Mouse (Mus musculus) stomach, embryonic 16.5 days (tissue): Measurements from ENCODE around the gene Uaca. TPM values are rescaled to one million over a fixed set of nuclear protein-coding genes. Genes with fewer than 3 reads are reported as not detected.

ENCODE experiments used
- ATAC-seq: fragments of 200-750 bp; cut with Nextera tagmentation; 2 replicates; pipeline ENCODE4 v1.8.0; 2017; ENCODE audit warnings: moderate number of reproducible peaks, moderate TSS enrichment; ENCODE audit not compliant: insufficient read depth, low FRiP score
- H3K27ac ChIP-seq: fragments of 300-500 bp; sonication (generic); 2 replicates; pipeline ENCODE4 v1.5.1; 2014; ENCODE audit warnings: low read length
- H3K27me3 ChIP-seq: fragments of 300-500 bp; sonication (generic); 2 replicates; pipeline ENCODE4 v1.6.1; 2014; ENCODE audit warnings: low read length, control low read depth, mixed read lengths; ENCODE audit not compliant: control insufficient read depth, insufficient read depth
- H3K36me3 ChIP-seq: fragments of 300-500 bp; sonication (generic); 2 replicates; pipeline ENCODE4 v1.6.1; 2014; ENCODE audit warnings: low read length; ENCODE audit not compliant: control insufficient read depth, insufficient read depth
- H3K4me1 ChIP-seq: fragments of 300-500 bp; sonication (generic); 2 replicates; pipeline ENCODE4 v1.6.1; 2014; ENCODE audit warnings: low read length, control low read depth, mixed read lengths; ENCODE audit not compliant: control insufficient read depth, insufficient read depth
- H3K4me2 ChIP-seq: fragments of 300-500 bp; sonication (generic); 2 replicates; pipeline ENCODE4 v1.6.1; 2014; ENCODE audit warnings: low read depth, low read length, mixed read lengths
- H3K4me3 ChIP-seq: fragments of 300-500 bp; sonication (generic); replicated peaks from 2 replicates; pipeline ENCODE4 v1.5.1; 2014; ENCODE audit warnings: mild to moderate bottlenecking, low read length
- H3K9ac ChIP-seq: fragments of 300-500 bp; sonication (generic); 2 replicates; pipeline ENCODE4 v1.6.1; 2014; ENCODE audit warnings: low read length
- H3K9me3 ChIP-seq: fragments of 300-500 bp; sonication (generic); replicated peaks from 2 replicates; pipeline ENCODE4 v1.6.1; 2016; ENCODE audit warnings: low read length, control low read depth; ENCODE audit not compliant: control insufficient read depth
- WGBS: fragments of 180-500 bp; shearing (Covaris S2); extraction: QIAGEN DNeasy Blood & Tissue Kit; methylation state at CpG from one replicate; pipeline ENCODE4 v1.1.7; 2014; 5-methylcytosine and 5-hydroxymethylcytosine counted together
- polyA plus RNA-seq: library from polyadenylated mRNA; unstranded; fragments of >200 nt; fragmentation: Nextera tagmentation; extraction: Ambion mirVana; gene quantifications from 2 replicates; pipeline ENCODE4 v1.2.1, GENCODE M21; 2015

The Uaca gene
- polyA plus RNA-seq, 1 experiment from 2014 or later, result 42.0 TPM

DNA sequence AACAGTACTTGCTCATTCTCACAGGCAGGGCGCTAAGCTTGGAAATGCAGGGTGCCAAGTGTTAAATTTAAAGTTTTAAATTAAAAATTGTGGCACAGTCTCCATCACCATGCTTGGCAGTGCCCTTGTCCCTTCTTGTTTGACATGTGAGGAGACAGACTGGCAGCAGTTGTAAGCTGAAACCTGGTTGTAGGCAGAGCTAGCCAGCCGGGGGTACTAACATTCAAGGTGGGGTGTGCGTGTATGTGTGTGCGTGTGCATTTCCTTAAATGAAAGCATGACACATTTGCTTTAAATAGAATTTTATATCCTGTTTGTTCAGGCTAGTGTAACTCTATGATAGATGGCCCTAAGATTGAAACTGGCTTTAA, 42.7 kb downstream of the Uaca start:
- Histone ChIP-seq H3K9me3 (no peaks in the 10 kb centered on the region), H3K27ac (peak overlapping the region; percentile 88), H3K4me2 (peak overlapping the region; percentile 57), H3K9ac (0 out of 2 replicates have a peak overlapping the region, but pooled peaks have one; percentile 65), H3K4me3 (no peak overlapping the region), H3K36me3 (no peaks in the 10 kb centered on the region), H3K4me1 (peaks cover 31% of the 10 kb centered on the region), H3K27me3 (no peaks in the 10 kb centered on the region)
- peak; percentile 42; the same call in 1 of the 2 replicates for ATAC-seq
- WGBS, result 48% methylated on average over 4 of the region's 4 CpGs

DNA sequence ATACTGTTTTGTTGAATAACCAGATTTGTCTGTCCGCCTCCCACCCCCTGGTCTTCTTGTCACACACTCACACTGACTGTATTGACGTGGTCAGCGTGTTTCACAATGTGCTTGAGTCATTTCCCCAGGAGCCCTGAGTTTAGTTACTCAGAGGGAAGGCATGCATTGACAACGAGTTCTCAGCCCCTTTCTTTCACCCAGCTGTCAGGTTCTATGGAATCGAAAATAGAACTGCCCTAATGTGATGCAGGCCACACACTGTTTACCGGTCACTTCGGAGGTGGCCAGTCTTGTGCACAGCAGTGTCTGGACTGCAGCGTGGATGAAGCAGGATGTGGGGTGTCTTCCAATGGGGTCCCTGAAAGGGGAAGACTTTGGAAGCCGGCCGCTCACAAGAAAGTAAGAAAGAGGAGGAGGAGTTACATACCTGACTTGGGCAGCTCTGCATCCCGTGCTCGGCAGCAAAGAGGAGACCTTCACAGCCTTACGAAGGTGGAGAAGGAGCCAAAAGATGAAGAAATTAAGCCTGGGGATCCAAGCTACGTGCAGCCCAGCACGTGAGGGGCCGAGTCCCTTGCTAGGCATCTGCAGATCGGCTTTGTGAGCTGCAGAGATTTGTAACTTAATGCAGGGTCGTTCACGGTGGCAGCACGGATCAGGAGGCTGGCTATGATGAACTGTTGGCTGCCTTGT, 43.3 kb downstream of the Uaca start:
- Histone ChIP-seq H3K9me3 (no peaks in the 10 kb centered on the region), H3K9ac (peak overlapping the region; percentile 65), H3K27ac (peak overlapping the region; percentile 88), H3K4me2 (peak overlapping the region; percentile 57), H3K4me1 (peaks cover 31% of the 10 kb centered on the region), H3K36me3 (no peaks in the 10 kb centered on the region), H3K4me3 (peak overlapping the region; percentile 34), H3K27me3 (no peaks in the 10 kb centered on the region)
- 18% methylated on average over 20 of the region's 20 CpGs for WGBS
- peak; percentile 56; the same call in 1 of the 2 replicates for ATAC-seq

DNA sequence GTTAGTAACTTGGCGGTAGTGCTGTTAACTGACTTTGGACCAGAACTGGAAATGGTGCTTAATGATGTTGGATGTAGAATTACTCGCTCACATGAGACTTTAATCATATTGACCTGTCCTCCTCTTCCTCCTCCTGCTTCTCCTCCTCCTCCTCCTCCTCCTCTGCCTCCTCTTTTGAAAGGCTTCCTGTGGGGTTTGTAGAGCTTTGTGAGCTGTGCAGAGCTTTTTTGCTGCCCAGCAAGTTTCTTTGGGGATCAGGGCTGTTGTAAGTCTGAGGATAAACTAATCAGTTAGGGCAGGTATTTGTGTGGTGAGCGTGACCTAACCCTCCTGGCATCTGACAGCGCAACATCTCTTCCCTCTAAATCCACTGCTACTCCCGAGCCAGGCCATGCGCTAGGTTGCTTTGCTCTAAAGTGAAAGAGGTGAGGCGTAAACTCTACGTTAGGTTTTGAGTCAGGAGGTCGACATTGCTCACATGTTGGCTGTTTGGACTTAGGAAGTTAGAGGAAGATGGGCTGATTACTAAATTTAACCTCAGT, 44.1 kb downstream of the Uaca start:
- no peak overlapping the region; the same call in 1 of the 2 replicates for H3K9ac ChIP-seq
- WGBS, result 45% methylated on average over 9 of the region's 9 CpGs

DNA sequence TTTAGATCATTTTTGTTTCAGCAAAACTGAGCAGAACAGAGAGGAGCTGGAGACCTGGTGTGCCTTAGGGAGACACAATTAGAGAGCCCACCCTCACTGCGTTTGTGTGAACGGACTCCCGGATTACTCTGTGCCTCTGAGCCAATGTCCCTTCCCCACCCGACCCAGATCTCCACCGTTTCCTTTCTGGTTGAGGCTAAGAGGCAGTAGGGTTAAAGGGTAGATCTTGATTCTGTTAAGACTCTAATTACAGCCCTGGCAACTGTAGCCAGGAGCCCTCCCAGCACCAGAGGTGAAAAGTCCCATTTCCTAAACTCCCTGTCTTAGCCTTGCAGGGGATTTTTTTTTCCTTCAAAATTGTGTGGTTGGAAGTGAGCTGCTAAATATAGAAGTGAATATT, 47.1 kb downstream of the Uaca start:
- H3K4me3 ChIP-seq, result no peak overlapping the region
- peak overlapping the region; percentile 51 for H3K27ac ChIP-seq
- H3K9me3 ChIP-seq, result no peaks in the 10 kb centered on the region
- 35% methylated on average over 5 of the region's 5 CpGs for WGBS
- ATAC-seq, result no peak
- H3K36me3 ChIP-seq, result no peaks in the 10 kb centered on the region
- H3K27me3 ChIP-seq, result no peaks in the 10 kb centered on the region
- peaks cover 26% of the 10 kb centered on the region for H3K4me1 ChIP-seq
- H3K9ac ChIP-seq, result no peak overlapping the region
- no peak overlapping the region for H3K4me2 ChIP-seq

More for the DNA sequence above, 44.1 kb downstream of the Uaca start:
- no peaks in the 10 kb centered on the region for H3K9me3 ChIP-seq
- H3K4me1 ChIP-seq, result peaks cover 31% of the 10 kb centered on the region
- peak overlapping the region; percentile 88 for H3K27ac ChIP-seq
- ATAC-seq, result no peak
- peak overlapping the region; percentile 57 for H3K4me2 ChIP-seq
- peak overlapping the region; percentile 34 for H3K4me3 ChIP-seq
- no peaks in the 10 kb centered on the region for H3K27me3 ChIP-seq
- no peaks in the 10 kb centered on the region for H3K36me3 ChIP-seq

DNA sequence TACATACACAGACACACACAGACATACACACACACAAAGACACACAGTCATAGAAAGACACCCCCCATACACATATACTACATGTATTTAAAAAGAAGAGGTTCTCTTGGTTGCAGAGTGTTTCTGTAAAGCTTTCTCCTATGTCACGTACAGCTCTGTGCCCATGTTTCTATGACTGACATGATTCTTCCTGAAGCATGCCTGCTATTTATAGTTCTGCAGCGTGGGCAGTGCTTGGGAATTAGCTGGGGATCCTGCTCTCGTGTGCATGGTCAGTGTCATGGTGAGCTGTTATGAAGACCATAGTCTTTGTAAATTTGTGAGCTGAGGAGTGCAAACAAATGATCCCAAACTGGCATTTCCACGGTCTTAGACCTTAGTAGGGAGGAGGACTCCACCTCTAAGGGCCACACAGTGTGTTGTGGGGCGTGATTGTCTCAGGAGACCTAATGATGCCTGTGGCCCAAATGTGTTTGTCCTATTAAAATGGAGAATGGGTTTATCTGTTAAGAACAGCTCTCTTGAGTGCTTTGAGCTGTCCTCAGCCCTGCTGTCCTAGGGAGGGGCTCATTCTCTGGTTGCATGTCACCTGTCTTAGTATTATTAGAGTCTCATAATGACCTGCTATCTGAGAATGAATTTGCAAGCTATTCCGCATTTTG, 49.2 kb downstream of the Uaca start:
- no peak for ATAC-seq
- no peaks in the 10 kb centered on the region for H3K9me3 ChIP-seq
- WGBS, result 70% methylated on average over 6 of the region's 6 CpGs
- H3K27ac ChIP-seq, result no peak overlapping the region
- no peaks in the 10 kb centered on the region for H3K27me3 ChIP-seq
- no peak overlapping the region for H3K4me2 ChIP-seq
- no peaks in the 10 kb centered on the region for H3K36me3 ChIP-seq
- H3K4me3 ChIP-seq, result no peak overlapping the region
- H3K9ac ChIP-seq, result no peak overlapping the region
- H3K4me1 ChIP-seq, result peaks cover 14% of the 10 kb centered on the region

DNA sequence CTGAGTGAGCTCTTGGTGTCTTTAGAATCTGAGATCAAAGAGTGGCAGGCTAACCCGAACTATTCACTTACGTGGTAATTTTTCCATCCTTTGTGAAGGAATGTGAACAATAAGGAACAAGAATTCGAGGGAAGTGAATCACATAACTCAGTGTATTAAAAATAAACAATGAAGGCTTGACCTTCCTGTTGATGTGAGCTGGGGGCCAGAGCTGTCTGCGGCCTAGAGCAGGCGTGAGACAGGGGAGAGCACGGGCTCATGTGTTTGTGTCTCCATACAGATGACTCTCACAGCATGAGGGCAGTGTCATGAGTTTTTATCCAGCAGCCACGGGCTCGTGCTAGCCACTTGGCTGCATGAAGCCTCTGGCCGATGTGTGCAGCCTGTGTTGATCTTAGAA, 54.4 kb downstream of the Uaca start:
- no peaks in the 10 kb centered on the region for H3K9me3 ChIP-seq
- no peak for ATAC-seq
- H3K27ac ChIP-seq, result peak overlapping the region; percentile 69
- H3K4me3 ChIP-seq, result no peak overlapping the region
- 0 out of 2 replicates have a peak overlapping the region, but pooled peaks have one; percentile 11 for H3K9ac ChIP-seq
- no peaks in the 10 kb centered on the region for H3K36me3 ChIP-seq
- no peak overlapping the region for H3K4me2 ChIP-seq
- H3K4me1 ChIP-seq, result peaks cover 15% of the 10 kb centered on the region
- no peaks in the 10 kb centered on the region for H3K27me3 ChIP-seq
- WGBS, result 17% methylated on average over 9 of the region's 9 CpGs

DNA sequence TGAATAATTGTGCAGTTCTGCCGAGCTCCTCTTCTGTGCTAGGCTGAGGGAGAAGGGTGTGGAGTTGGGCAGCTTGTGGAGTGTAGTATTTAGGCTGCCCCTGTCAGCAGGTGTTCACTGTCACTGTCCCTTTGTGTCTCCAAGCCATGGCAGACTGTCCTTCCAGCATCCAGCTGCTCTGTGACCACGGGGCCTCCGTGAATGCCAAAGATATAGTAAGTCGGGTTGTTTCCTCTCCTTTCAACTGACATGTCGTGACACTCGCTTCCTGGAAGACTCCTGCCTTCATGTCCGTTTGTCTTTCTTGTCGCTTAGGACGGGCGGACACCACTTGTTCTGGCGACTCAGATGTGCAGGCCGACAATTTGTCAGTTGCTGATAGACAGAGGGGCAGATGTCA, 55.6 kb downstream of the Uaca start:
- no peak for ATAC-seq
- Histone ChIP-seq H3K36me3 (no peaks in the 10 kb centered on the region; the same call in 1 of the 2 replicates), H3K27ac (no peak overlapping the region), H3K9me3 (no peaks in the 10 kb centered on the region), H3K27me3 (no peaks in the 10 kb centered on the region), H3K4me3 (no peak overlapping the region), H3K4me1 (peaks cover 15% of the 10 kb centered on the region), H3K9ac (no peak overlapping the region), H3K4me2 (no peak overlapping the region)
- WGBS, result 73% methylated on average over 12 of the region's 12 CpGs

DNA sequence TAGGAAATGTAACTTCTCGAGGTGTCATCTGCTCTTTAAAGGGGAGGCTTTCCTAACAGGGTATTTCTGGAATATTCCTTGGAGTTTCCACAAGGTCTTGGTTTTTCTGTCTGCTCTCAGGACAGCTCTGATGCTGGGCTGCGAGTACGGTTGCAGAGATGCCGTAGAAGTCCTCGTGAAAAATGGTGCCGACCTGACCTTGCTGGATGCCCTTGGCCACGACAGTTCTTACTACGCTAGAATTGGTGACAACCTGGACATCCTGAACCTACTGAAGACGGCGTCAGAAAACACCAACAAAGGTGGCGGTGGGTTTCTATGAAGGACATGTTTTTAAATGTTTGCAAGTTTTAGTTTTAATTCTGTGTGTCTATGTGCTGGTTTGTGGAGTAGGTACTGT, 59.9 kb downstream of the Uaca start:
- no peak for ATAC-seq
- H3K4me3 ChIP-seq, result no peak overlapping the region
- no peak overlapping the region for H3K27ac ChIP-seq
- no peaks in the 10 kb centered on the region for H3K9me3 ChIP-seq
- no peak overlapping the region for H3K4me2 ChIP-seq
- peaks cover 4% of the 10 kb centered on the region; the same call in 1 of the 2 replicates for H3K4me1 ChIP-seq
- H3K27me3 ChIP-seq, result no peaks in the 10 kb centered on the region
- no peak overlapping the region for H3K9ac ChIP-seq
- 88% methylated on average over 11 of the region's 11 CpGs for WGBS
- H3K36me3 ChIP-seq, result peaks cover 2% of the 10 kb centered on the region; the same call in 1 of the 2 replicates

DNA sequence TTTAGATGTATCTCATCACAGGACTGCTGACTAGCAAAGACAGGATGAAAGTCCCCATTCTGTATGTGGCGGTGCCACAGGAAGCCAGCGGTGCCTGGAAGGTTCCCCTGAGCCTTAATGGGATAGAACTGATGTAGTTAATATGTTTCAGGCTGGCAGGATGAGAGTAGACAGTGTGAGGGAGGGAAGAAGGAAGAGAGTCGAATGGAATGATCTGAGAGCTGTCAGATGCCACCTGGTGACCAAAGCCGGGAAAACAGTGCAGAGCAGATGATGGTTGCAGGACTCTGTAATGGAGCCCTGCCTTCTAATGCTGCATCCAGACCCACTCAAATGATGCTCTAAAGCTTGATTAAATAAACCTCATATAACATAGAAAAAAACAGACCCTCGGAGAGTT, 63.5 kb downstream of the Uaca start:
- WGBS, result 25% methylated on average over 5 of the region's 5 CpGs
- no peak overlapping the region for H3K4me2 ChIP-seq
- H3K9me3 ChIP-seq, result no peaks in the 10 kb centered on the region
- no peak overlapping the region for H3K9ac ChIP-seq
- H3K4me3 ChIP-seq, result no peak overlapping the region
- peaks cover 2% of the 10 kb centered on the region; the same call in 1 of the 2 replicates for H3K36me3 ChIP-seq
- peak; percentile 60; the same call in 1 of the 2 replicates for ATAC-seq
- no peak overlapping the region for H3K27ac ChIP-seq
- H3K27me3 ChIP-seq, result no peaks in the 10 kb centered on the region
- peaks cover 3% of the 10 kb centered on the region; the same call in 1 of the 2 replicates for H3K4me1 ChIP-seq
